Mouse (Mus musculus) heart, embryonic 11.5 days (tissue): Measurements from ENCODE around the gene Dennd1a. TPM values are rescaled to one million over a fixed set of nuclear protein-coding genes. Genes with fewer than 3 reads are reported as not detected.

Experiments used
- ATAC-seq: fragments of 200-750 bp; cut with Nextera tagmentation; replicated peaks from 2 replicates; pipeline ENCODE4 v1.8.0; 2017; ENCODE audit warnings: moderate library complexity; ENCODE audit not compliant: insufficient number of reproducible peaks, low FRiP score, low TSS enrichment
- H3K27ac ChIP-seq: fragments of 300-500 bp; sonication (generic); 2 replicates; pipeline ENCODE4 v1.5.1; 2014; ENCODE audit warnings: mild to moderate bottlenecking, low read depth, low read length
- H3K27me3 ChIP-seq: fragments of 300-500 bp; sonication (generic); 2 replicates; pipeline ENCODE4 v1.6.1; 2014; ENCODE audit warnings: mild to moderate bottlenecking, low read length, mixed read lengths; ENCODE audit not compliant: control insufficient read depth, insufficient read depth
- H3K36me3 ChIP-seq: fragments of 300-500 bp; sonication (generic); 2 replicates; pipeline ENCODE4 v1.6.1; 2014; ENCODE audit warnings: mild to moderate bottlenecking, low read length, moderate library complexity, mixed read lengths; ENCODE audit not compliant: control insufficient read depth, insufficient read depth
- H3K4me1 ChIP-seq: fragments of 300-500 bp; sonication (generic); 2 replicates; pipeline ENCODE4 v1.6.1; 2014; ENCODE audit warnings: low read length; ENCODE audit not compliant: control insufficient read depth, insufficient read depth
- H3K4me2 ChIP-seq: fragments of 300-500 bp; sonication (generic); 2 replicates; pipeline ENCODE4 v1.6.1; 2014; ENCODE audit warnings: mild to moderate bottlenecking, moderate library complexity
- H3K4me3 ChIP-seq: fragments of 300-500 bp; sonication (generic); 2 replicates; pipeline ENCODE4 v1.5.1; 2014; ENCODE audit warnings: low read depth, low read length
- H3K9ac ChIP-seq: fragments of 300-500 bp; sonication (generic); 2 replicates; pipeline ENCODE4 v1.6.1; 2014; ENCODE audit warnings: mild to moderate bottlenecking, low read depth, low read length, moderate library complexity
- H3K9me3 ChIP-seq: fragments of 300-500 bp; sonication (generic); replicated peaks from 2 replicates; pipeline ENCODE4 v1.6.1; 2016; ENCODE audit warnings: low read length; ENCODE audit not compliant: control insufficient read depth
- WGBS: fragments of 180-500 bp; shearing (Covaris S2); extraction: QIAGEN DNeasy Blood & Tissue Kit; methylation state at CpG from one replicate; pipeline ENCODE4 v1.1.7; 2014; ENCODE audit not compliant: insufficient replicate concordance; 5-methylcytosine and 5-hydroxymethylcytosine counted together
- polyA plus RNA-seq: library from polyadenylated mRNA; unstranded; fragments of >200 nt; fragmentation: Nextera tagmentation; extraction: Ambion mirVana; gene quantifications from 2 replicates; pipeline ENCODE4 v1.2.1, GENCODE M21; 2014

Dennd1a gene
- polyA plus RNA-seq, 1 experiment from 2014 or later, result 9.6 TPM

DNA sequence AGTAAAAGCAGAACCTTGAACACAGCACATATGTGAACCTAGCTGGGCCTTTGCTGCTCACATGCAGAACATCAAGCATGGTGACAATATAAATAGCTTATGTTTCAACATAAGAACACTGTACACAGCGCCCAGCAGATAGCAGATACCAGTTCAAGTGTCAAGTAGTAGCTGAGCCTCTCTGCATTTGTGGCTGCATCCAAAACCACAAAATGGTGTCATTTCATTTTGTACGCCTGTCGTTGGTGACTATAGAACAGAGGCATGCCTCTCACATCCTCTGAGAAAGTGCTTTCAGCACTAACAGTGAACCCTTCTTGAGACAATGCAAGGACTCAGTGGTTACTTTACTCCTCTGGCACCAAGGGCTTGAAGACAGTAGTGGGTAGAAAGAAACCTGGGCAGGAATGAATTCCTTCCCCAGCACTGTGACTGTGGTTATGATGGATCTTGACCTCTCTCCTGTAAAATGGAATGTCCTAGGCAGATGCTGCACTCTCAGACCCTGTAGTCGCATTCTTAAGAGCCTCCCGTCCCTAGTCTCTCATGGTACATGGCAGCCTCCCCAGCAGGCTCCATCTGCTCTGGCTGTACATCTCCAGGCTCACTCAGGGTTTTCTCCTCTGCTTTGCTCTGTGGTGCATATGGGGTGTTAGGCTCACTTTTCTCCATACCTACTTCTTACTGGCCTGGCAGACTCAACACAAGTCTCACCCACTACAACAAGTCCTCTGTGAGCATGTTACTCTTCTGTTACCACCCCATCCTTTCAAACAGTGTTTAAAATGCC, 154.0 kb downstream of the Dennd1a start:
- no peak overlapping the region for H3K4me2 ChIP-seq
- WGBS, result 78% methylated on average over 5 of the region's 5 CpGs
- no peaks in the 10 kb centered on the region for H3K9me3 ChIP-seq
- H3K9ac ChIP-seq, result no peak overlapping the region
- H3K36me3 ChIP-seq, result no peaks in the 10 kb centered on the region
- no peak overlapping the region for H3K27ac ChIP-seq
- ATAC-seq, result no peak
- no peak overlapping the region for H3K4me3 ChIP-seq
- no peaks in the 10 kb centered on the region for H3K27me3 ChIP-seq
- H3K4me1 ChIP-seq, result peaks cover 17% of the 10 kb centered on the region; the same call in 1 of the 2 replicates

DNA sequence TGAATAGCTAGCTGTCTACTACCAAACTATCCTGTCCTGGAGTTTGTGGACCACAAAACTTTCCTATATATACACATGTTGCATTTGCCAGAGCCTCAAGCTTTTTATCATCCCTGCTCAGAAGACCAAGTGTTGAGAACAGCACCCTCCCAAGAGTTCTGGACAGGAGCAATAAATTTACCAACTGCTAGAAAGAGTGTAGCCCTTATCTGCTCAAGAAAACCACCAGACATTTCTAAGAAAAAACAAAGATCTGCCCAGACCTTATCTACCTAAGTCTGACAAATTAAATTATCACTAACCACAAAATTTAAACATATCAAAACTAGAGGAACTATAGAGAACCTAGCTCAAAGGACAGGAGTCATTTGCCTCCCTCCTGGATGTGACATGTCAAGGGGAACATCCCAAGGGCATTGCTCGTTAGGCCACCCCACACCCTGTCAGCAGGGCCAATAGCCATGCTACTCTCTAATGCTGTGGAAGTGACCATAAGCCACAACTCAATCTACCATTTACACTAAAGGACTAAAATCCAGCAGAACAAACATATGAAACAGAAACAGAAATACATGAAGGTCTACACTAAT, 154.9 kb downstream of the Dennd1a start:
- no peaks in the 10 kb centered on the region for H3K27me3 ChIP-seq
- H3K4me3 ChIP-seq, result no peak overlapping the region
- H3K9ac ChIP-seq, result no peak overlapping the region
- ATAC-seq, result no peak
- no peak overlapping the region for H3K27ac ChIP-seq
- no peaks in the 10 kb centered on the region for H3K36me3 ChIP-seq
- H3K4me2 ChIP-seq, result no peak overlapping the region
- no peaks in the 10 kb centered on the region for H3K9me3 ChIP-seq
- H3K4me1 ChIP-seq, result peaks cover 17% of the 10 kb centered on the region; the same call in 1 of the 2 replicates
- 58% methylated on average over 1 of the region's 1 CpGs for WGBS

DNA sequence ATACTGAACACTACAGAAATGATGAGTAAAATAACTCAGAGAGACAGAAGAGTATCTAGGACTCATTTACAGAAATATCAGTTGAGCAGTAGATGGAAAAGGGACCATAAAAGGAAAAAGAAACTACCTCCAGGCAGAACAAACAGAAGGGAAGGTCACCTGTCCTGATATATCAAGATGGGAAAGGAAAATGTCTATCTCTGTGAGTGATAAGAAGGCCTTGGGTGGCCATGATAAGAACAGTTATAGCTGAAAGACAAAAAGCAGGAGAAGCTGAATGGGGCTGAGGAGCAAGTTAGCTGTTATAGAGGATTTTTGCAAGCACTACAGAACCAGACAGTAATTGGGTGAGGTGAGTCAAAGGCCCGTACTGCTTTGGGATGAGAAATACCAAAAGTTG, 155.7 kb downstream of the Dennd1a start:
- Histone ChIP-seq H3K4me3 (no peak overlapping the region), H3K9me3 (no peaks in the 10 kb centered on the region), H3K27me3 (no peaks in the 10 kb centered on the region), H3K9ac (no peak overlapping the region), H3K4me2 (no peak overlapping the region), H3K27ac (no peak overlapping the region), H3K4me1 (peaks cover 22% of the 10 kb centered on the region), H3K36me3 (no peaks in the 10 kb centered on the region)
- no peak for ATAC-seq
- 70% methylated on average over 1 of the region's 1 CpGs for WGBS

DNA sequence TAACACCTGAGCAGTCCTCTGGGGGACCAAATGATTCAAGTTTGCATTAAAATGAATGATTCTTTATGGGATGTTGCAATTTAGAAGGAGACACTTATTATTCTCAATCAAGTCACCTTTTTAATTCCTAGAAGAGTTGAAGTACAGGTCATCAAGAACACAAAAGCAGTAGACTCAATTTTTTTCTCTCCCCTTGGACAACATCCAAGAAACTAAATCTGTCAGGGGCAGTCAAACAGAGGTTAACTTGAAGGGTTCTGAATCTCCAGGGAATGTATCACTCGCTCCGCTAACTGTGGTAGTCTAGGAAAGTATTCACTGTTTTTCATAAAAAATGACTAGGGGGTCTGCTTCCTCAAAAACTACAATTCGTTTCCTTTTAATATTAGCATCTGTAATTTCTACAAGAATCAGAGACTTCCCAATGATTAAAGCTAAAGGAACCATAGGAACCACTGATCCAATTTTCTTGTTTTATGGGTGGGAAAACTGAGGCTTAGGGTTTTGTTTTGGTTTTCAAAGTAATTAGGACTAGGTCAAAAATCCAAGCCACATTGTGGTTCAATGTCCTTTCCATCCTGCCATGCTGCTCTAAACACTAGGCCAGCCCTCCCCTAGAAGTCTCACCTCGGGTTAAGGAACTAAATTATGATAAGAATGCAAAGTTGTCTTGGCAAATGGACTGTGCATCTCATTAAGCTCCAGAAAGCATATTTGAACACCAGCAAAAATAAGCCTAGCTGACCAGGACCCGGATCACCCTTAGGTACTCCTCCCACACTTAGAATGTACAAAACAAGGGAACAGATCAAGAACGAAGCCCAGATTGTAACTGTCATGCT, 157.0 kb downstream of the Dennd1a start:
- H3K9me3 ChIP-seq, result no peaks in the 10 kb centered on the region
- no peaks in the 10 kb centered on the region for H3K36me3 ChIP-seq
- 62% methylated on average over 6 of the region's 6 CpGs for WGBS
- H3K27me3 ChIP-seq, result no peaks in the 10 kb centered on the region
- H3K4me3 ChIP-seq, result no peak overlapping the region
- no peak overlapping the region for H3K27ac ChIP-seq
- H3K4me2 ChIP-seq, result no peak overlapping the region
- H3K9ac ChIP-seq, result no peak overlapping the region
- peaks cover 36% of the 10 kb centered on the region for H3K4me1 ChIP-seq
- ATAC-seq, result no peak

DNA sequence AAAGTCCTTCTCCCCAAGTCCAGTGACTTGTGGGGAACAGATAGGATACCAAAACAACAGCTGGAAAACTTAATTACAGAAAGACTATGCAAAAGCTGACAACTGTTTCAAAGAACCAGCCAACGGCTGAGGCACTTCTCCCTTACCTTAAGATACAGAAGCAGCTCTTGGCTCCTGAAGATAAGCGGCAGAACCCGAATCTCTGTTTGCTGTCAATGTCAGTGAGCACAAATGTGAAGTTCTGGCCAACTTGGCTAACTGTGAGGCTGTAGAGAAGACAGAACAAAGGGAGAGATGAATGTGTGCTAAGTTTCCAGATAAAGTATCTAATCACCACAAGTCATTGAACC, 160.8 kb downstream of the Dennd1a start:
- Histone ChIP-seq H3K27ac (peak overlapping the region; percentile 54), H3K9me3 (no peaks in the 10 kb centered on the region), H3K4me2 (peak overlapping the region; percentile 29), H3K36me3 (no peaks in the 10 kb centered on the region), H3K27me3 (no peaks in the 10 kb centered on the region), H3K4me1 (peaks cover 33% of the 10 kb centered on the region), H3K9ac (no peak overlapping the region), H3K4me3 (no peak overlapping the region)
- no peak for ATAC-seq
- 6% methylated on average over 3 of the region's 3 CpGs for WGBS

DNA sequence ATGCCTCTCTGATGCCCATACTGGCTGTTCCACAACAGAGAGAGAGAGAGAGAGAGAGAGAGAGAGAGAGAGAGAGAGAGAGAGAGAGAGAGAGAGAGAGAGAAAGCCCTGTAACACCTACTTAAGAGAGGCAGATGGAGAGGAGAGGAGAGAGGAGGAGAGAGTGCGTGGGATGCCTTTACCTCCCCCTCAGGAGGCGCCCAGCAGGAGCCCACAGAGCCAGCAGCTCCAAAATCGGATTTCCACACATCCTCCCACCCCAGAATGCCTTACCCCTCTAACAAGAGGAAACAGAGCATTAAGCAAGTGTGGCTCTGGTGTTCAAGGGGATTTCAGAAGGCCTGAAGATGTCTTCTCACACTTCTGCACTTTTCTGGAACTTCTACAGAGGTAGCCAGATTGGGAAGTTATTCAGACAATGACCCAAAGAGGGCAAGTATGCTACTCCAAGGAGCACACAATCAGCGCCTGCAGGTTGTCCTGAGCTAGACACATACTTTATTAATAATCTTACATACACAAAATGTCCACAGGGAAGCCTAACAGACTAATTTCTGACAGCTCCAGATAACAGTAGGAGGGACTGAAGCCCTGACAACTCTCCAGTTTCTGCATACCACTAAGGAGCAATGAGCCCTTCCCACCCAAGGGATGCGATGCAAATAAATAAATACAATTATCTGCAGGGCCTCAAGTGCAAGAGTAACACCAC, 161.4 kb downstream of the Dennd1a start:
- H3K4me1 ChIP-seq, result peaks cover 31% of the 10 kb centered on the region
- no peaks in the 10 kb centered on the region for H3K27me3 ChIP-seq
- H3K9ac ChIP-seq, result no peak overlapping the region
- no peak overlapping the region for H3K4me3 ChIP-seq
- peak overlapping the region; percentile 54 for H3K27ac ChIP-seq
- ATAC-seq, result no peak
- H3K9me3 ChIP-seq, result no peaks in the 10 kb centered on the region
- peak overlapping the region; percentile 29 for H3K4me2 ChIP-seq
- H3K36me3 ChIP-seq, result no peaks in the 10 kb centered on the region
- 33% methylated on average over 5 of the region's 5 CpGs for WGBS

DNA sequence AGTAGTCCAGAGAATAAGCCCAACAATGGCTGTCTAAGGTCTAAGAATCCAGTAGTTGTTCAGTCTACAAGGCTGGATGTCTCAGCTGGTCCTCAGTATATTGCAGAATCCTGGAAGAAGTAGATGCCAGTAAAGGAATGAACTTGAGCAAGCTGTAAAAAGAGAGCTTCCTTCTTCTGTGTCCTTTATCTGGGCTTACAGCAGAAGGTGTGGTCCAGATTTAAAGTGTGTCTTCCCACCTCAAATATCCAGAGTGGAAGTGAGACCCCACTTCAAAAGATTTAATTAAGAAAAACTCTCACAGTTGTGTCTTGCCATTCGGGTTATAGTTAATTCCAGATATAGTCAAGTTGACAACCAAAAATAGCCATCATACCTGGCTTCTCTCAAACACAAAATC, 162.5 kb downstream of the Dennd1a start:
- no peaks in the 10 kb centered on the region for H3K9me3 ChIP-seq
- H3K36me3 ChIP-seq, result no peaks in the 10 kb centered on the region
- H3K4me1 ChIP-seq, result peaks cover 20% of the 10 kb centered on the region
- ATAC-seq, result no peak
- H3K4me3 ChIP-seq, result no peak overlapping the region
- WGBS, result 78% methylated on average over 1 of the region's 1 CpGs
- H3K27ac ChIP-seq, result no peak overlapping the region
- H3K4me2 ChIP-seq, result no peak overlapping the region
- H3K9ac ChIP-seq, result no peak overlapping the region
- H3K27me3 ChIP-seq, result no peaks in the 10 kb centered on the region

DNA sequence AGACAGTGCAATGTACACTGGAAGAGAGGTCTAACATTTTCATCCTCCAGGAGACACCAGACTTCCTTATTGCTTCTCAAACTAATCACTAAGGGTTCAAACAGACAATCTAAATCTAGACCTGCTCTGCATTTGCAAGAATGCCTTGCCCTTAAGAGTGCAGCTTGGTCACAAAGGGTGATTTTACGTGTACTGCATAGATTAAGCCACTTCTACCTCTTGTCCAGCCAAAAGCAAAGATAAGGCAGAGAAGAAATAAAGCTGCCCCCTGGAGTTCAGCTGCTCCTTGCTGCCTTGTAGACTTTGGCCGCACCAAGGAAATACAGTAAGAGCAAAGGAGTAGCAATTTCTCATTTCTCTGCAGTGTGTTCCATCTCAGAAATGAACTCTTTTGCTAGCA, 172.2 kb downstream of the Dennd1a start:
- no peaks in the 10 kb centered on the region for H3K9me3 ChIP-seq
- no peak for ATAC-seq
- H3K4me3 ChIP-seq, result no peak overlapping the region
- no peaks in the 10 kb centered on the region for H3K36me3 ChIP-seq
- H3K27me3 ChIP-seq, result no peaks in the 10 kb centered on the region
- H3K9ac ChIP-seq, result no peak overlapping the region
- H3K4me1 ChIP-seq, result peaks cover 4% of the 10 kb centered on the region; the same call in 1 of the 2 replicates
- WGBS, result 51% methylated on average over 2 of the region's 2 CpGs
- no peak overlapping the region for H3K4me2 ChIP-seq
- H3K27ac ChIP-seq, result no peak overlapping the region
